Mouse (Mus musculus) limb, embryonic 13.5 days (tissue): ENCODE measurements around the gene Endog. TPM values are rescaled to one million over a fixed set of nuclear protein-coding genes. Genes with fewer than 3 reads are reported as not detected.
"Not testable (repeated sequence)": the region's sequence is repeated elsewhere in the genome, so short reads cannot be mapped to it uniquely, and the experiment has no call there.

Experiments
- ATAC-seq: fragments of 200-750 bp; cut with Nextera tagmentation; 2 replicates; pipeline ENCODE4 v1.8.0; 2017; ENCODE audit warnings: low read depth, moderate number of reproducible peaks, moderate TSS enrichment; ENCODE audit not compliant: low FRiP score
- H3K27ac ChIP-seq: fragments of 300-500 bp; sonication (generic); 2 replicates; pipeline ENCODE4 v1.5.1; 2015; ENCODE audit warnings: inconsistent platforms, mild to moderate bottlenecking, moderate library complexity
- H3K27me3 ChIP-seq: fragments of 300-500 bp; sonication (generic); 2 replicates; pipeline ENCODE4 v1.6.1; 2015; ENCODE audit warnings: mild to moderate bottlenecking, inconsistent platforms
- H3K36me3 ChIP-seq: fragments of 300-500 bp; sonication (generic); 2 replicates; pipeline ENCODE4 v1.6.1; 2015; ENCODE audit warnings: inconsistent platforms, mild to moderate bottlenecking, moderate library complexity
- H3K4me1 ChIP-seq: fragments of 300-500 bp; sonication (generic); 2 replicates; pipeline ENCODE4 v1.6.1; 2015; ENCODE audit warnings: inconsistent platforms
- H3K4me2 ChIP-seq: fragments of 300-500 bp; sonication (generic); replicated peaks from 2 replicates; pipeline ENCODE4 v1.6.1; 2015; ENCODE audit warnings: inconsistent platforms, mild to moderate bottlenecking, moderate library complexity
- H3K4me3 ChIP-seq: fragments of 300-500 bp; sonication (generic); 2 replicates; pipeline ENCODE4 v1.5.1; 2015; ENCODE audit warnings: moderate library complexity, mild to moderate bottlenecking, inconsistent platforms
- H3K9ac ChIP-seq: fragments of 300-500 bp; sonication (generic); 2 replicates; pipeline ENCODE4 v1.6.1; 2015; ENCODE audit warnings: mild to moderate bottlenecking, inconsistent platforms
- H3K9me3 ChIP-seq: fragments of 300-500 bp; sonication (generic); 2 replicates; pipeline ENCODE4 v1.6.1; 2016; ENCODE audit warnings: inconsistent platforms
- WGBS: fragments of 180-500 bp; shearing (Covaris S2); methylation state at CpG from one replicate; pipeline ENCODE4 v1.1.7; 2015; 5-methylcytosine and 5-hydroxymethylcytosine counted together
- polyA plus RNA-seq: library from polyadenylated mRNA; unstranded; fragments of >200 nt; fragmentation: Nextera tagmentation; extraction: Ambion mirVana; gene quantifications from 2 replicates; pipeline ENCODE4 v1.2.1, GENCODE M21; 2015

Gene Endog
- polyA plus RNA-seq, 1 experiment from 2014 or later = 17.2 TPM

- no peaks in the 10 kb centered on the region for H3K9me3 ChIP-seq
- no peaks in the 10 kb centered on the region for H3K27me3 ChIP-seq
- peaks cover 49% of the 10 kb centered on the region for H3K36me3 ChIP-seq
- H3K4me2 ChIP-seq = peak overlapping the region; percentile 86
- peak overlapping the region; percentile 55; the same call in 1 of the 2 replicates for H3K27ac ChIP-seq
- H3K4me1 ChIP-seq = peaks cover 25% of the 10 kb centered on the region
- WGBS = 75% methylated on average over 10 of the region's 10 CpGs
- peak overlapping the region; percentile 91 for H3K4me3 ChIP-seq
- H3K9ac ChIP-seq = peak overlapping the region; percentile 83
- ATAC-seq = no peak
Measured at GRCm38 (mm10) chr2:30134928-30135620, 36.2 kb upstream of the Endog start.

- H3K4me2 ChIP-seq = no peak overlapping the region
- H3K27ac ChIP-seq = no peak overlapping the region
- ATAC-seq = no peak
- H3K4me3 ChIP-seq = no peak overlapping the region
- no peaks in the 10 kb centered on the region for H3K9me3 ChIP-seq
- peak overlapping the region; percentile 19; the same call in 1 of the 2 replicates for H3K9ac ChIP-seq
- 89% methylated on average over 10 of the region's 10 CpGs for WGBS
- H3K36me3 ChIP-seq = peaks cover 63% of the 10 kb centered on the region
- H3K4me1 ChIP-seq = peaks cover 25% of the 10 kb centered on the region
- H3K27me3 ChIP-seq = no peaks in the 10 kb centered on the region
Measured at GRCm38 (mm10) chr2:30136458-30136857, 34.8 kb upstream of the Endog start.

- WGBS = 91% methylated on average over 4 of the region's 4 CpGs
- not testable (repeated sequence) for H3K4me1 ChIP-seq, H3K4me2 ChIP-seq, H3K9me3 ChIP-seq, H3K27ac ChIP-seq, H3K9ac ChIP-seq, ATAC-seq, H3K27me3 ChIP-seq, H3K4me3 ChIP-seq
- peaks cover 95% of the 10 kb centered on the region for H3K36me3 ChIP-seq
Measured at GRCm38 (mm10) chr2:30140021-30140420, 31.3 kb upstream of the Endog start.

- Histone ChIP-seq H3K9ac (no peak overlapping the region), H3K4me1 (no peaks in the 10 kb centered on the region), H3K9me3 (no peaks in the 10 kb centered on the region), H3K4me3 (no peak overlapping the region), H3K27ac (no peak overlapping the region), H3K27me3 (no peaks in the 10 kb centered on the region), H3K36me3 (peaks cover 95% of the 10 kb centered on the region), H3K4me2 (no peak overlapping the region)
- ATAC-seq = no peak
- WGBS = 98% methylated on average over 4 of the region's 4 CpGs
Measured at GRCm38 (mm10) chr2:30144436-30144835, 26.9 kb upstream of the Endog start.

GRCm38 (mm10) chr2:30147466-30147865 lies 23.8 kb upstream of the Endog start:
- Histone ChIP-seq H3K9ac (no peak overlapping the region), H3K36me3 (peaks cover 92% of the 10 kb centered on the region), H3K9me3 (no peaks in the 10 kb centered on the region), H3K4me2 (no peak overlapping the region), H3K27me3 (no peaks in the 10 kb centered on the region), H3K4me3 (no peak overlapping the region), H3K4me1 (no peaks in the 10 kb centered on the region), H3K27ac (no peak overlapping the region)
- no peak for ATAC-seq
- WGBS = 94% methylated on average over 4 of the region's 4 CpGs

- Histone ChIP-seq H3K9ac (no peak overlapping the region), H3K36me3 (peaks cover 53% of the 10 kb centered on the region), H3K4me1 (no peaks in the 10 kb centered on the region), H3K27ac (no peak overlapping the region), H3K27me3 (no peaks in the 10 kb centered on the region), H3K4me2 (no peak overlapping the region), H3K9me3 (no peaks in the 10 kb centered on the region), H3K4me3 (no peak overlapping the region)
- WGBS = 87% methylated on average over 11 of the region's 11 CpGs
- ATAC-seq = no peak
Measured at GRCm38 (mm10) chr2:30151840-30152239, 19.5 kb upstream of the Endog start.

GRCm38 (mm10) chr2:30152616-30153015 lies 18.7 kb upstream of the Endog start:
- Histone ChIP-seq H3K27ac (no peak overlapping the region), H3K27me3 (no peaks in the 10 kb centered on the region), H3K9ac (no peak overlapping the region), H3K4me3 (no peak overlapping the region), H3K9me3 (no peaks in the 10 kb centered on the region), H3K4me1 (no peaks in the 10 kb centered on the region), H3K4me2 (no peak overlapping the region), H3K36me3 (peaks cover 45% of the 10 kb centered on the region)
- ATAC-seq = no peak
- 84% methylated on average over 8 of the region's 8 CpGs for WGBS

- 78% methylated on average over 7 of the region's 10 CpGs for WGBS
Measured at GRCm38 (mm10) chr2:30159871-30160270, 11.4 kb upstream of the Endog start.

GRCm38 (mm10) chr2:30161809-30162208 lies 9.5 kb upstream of the Endog start:
- no peak overlapping the region for H3K4me3 ChIP-seq
- no peaks in the 10 kb centered on the region for H3K36me3 ChIP-seq
- H3K27me3 ChIP-seq = no peaks in the 10 kb centered on the region
- H3K9ac ChIP-seq = no peak overlapping the region
- ATAC-seq = no peak
- no peak overlapping the region for H3K4me2 ChIP-seq
- H3K4me1 ChIP-seq = no peaks in the 10 kb centered on the region
- H3K9me3 ChIP-seq = peaks cover 13% of the 10 kb centered on the region
- no peak overlapping the region for H3K27ac ChIP-seq

More at GRCm38 (mm10) chr2:30159871-30160270, 11.4 kb upstream of the Endog start:
- H3K27me3 ChIP-seq, H3K27ac ChIP-seq, H3K4me3 ChIP-seq, H3K36me3 ChIP-seq, H3K9me3 ChIP-seq, ATAC-seq, H3K9ac ChIP-seq, H3K4me1 ChIP-seq, H3K4me2 ChIP-seq: not testable (repeated sequence)

- no peaks in the 10 kb centered on the region for H3K27me3 ChIP-seq
- no peak overlapping the region for H3K27ac ChIP-seq
- no peak overlapping the region for H3K9ac ChIP-seq
- no peak overlapping the region for H3K4me2 ChIP-seq
- H3K36me3 ChIP-seq = no peaks in the 10 kb centered on the region
- no peak overlapping the region for H3K4me3 ChIP-seq
- ATAC-seq = no peak
- peaks cover 17% of the 10 kb centered on the region for H3K9me3 ChIP-seq
- 55% methylated on average over 9 of the region's 9 CpGs for WGBS
- no peaks in the 10 kb centered on the region for H3K4me1 ChIP-seq
Measured at GRCm38 (mm10) chr2:30164340-30164932, 6.9 kb upstream of the Endog start.

GRCm38 (mm10) chr2:30166677-30167076 lies 4.6 kb upstream of the Endog start:
- Histone ChIP-seq H3K4me2 (no peak overlapping the region), H3K4me3 (no peak overlapping the region), H3K9me3 (peaks cover 17% of the 10 kb centered on the region), H3K4me1 (no peaks in the 10 kb centered on the region), H3K27me3 (no peaks in the 10 kb centered on the region), H3K9ac (no peak overlapping the region), H3K36me3 (no peaks in the 10 kb centered on the region), H3K27ac (no peak overlapping the region)
- WGBS = 61% methylated on average over 4 of the region's 4 CpGs
- ATAC-seq = no peak

- H3K9me3 ChIP-seq = peaks cover 7% of the 10 kb centered on the region
- H3K36me3 ChIP-seq = peaks cover 47% of the 10 kb centered on the region
- peak overlapping the region; percentile 77 for H3K9ac ChIP-seq
- WGBS = 1% methylated on average over 19 of the region's 19 CpGs
- peak overlapping the region; percentile 92 for H3K4me2 ChIP-seq
- no peak for ATAC-seq
- H3K4me3 ChIP-seq = peak overlapping the region; percentile 69
- peak overlapping the region; percentile 87; the same call in 1 of the 2 replicates for H3K27ac ChIP-seq
- no peaks in the 10 kb centered on the region for H3K27me3 ChIP-seq
- H3K4me1 ChIP-seq = peaks cover 14% of the 10 kb centered on the region
Measured at GRCm38 (mm10) chr2:30171997-30172382, 697 bp downstream of the Endog start.
